Mouse (Mus musculus): Measurements from ENCODE around the gene Ushbp1. TPM values are rescaled to one million over a fixed set of nuclear protein-coding genes. Genes with fewer than 3 reads are reported as not detected.
"Not testable (repeated sequence)": the region's sequence is repeated elsewhere in the genome, so short reads cannot be mapped to it uniquely, and the experiment has no call there.

Ushbp1 gene
- polyA plus RNA-seq, 1 experiment from 2014 or later, result 8.1 TPM

GRCm38 (mm10) chr8:71367529-71368176 is 27.9 kb downstream of the Ushbp1 start:
- 49% methylated on average over 17 of the region's 17 CpGs for WGBS
- Histone ChIP-seq H3K9me3 (replicated peaks; ENCODE audit: control insufficient read depth, low read length, poor library complexity, severe bottlenecking) (no peaks in the 10 kb centered on the region), H3K4me3 (ENCODE audit: low read depth, low read length) (peak overlapping the region; percentile 63), H3K9ac (ENCODE audit: low read depth, low read length) (peak overlapping the region; percentile 74), H3K4me2 (ENCODE audit: low read length) (peak overlapping the region; percentile 79), H3K36me3 (ENCODE audit: control insufficient read depth, insufficient read depth, low read length) (no peaks in the 10 kb centered on the region), H3K27me3 (ENCODE audit: control insufficient read depth, insufficient read depth, low read depth, low read length) (no peaks in the 10 kb centered on the region), H3K4me1 (ENCODE audit: control insufficient read depth, insufficient read depth, low read length) (peaks cover 24% of the 10 kb centered on the region), H3K27ac (ENCODE audit: low read length) (peak overlapping the region; percentile 95)
- ATAC-seq, result no peak

GRCm38 (mm10) chr8:71366771-71367528 is 28.7 kb downstream of the Ushbp1 start, which contains the start of gene Use1:
Gene Use1 (plus strand): TSS chr8:71366848.
- Histone ChIP-seq H3K9me3 (replicated peaks; ENCODE audit: control insufficient read depth, low read length, poor library complexity, severe bottlenecking) (no peaks in the 10 kb centered on the region), H3K9ac (ENCODE audit: low read depth, low read length) (peak within 1 kb of the TSS; percentile 74), H3K27me3 (ENCODE audit: control insufficient read depth, insufficient read depth, low read depth, low read length) (no peaks in the 10 kb centered on the region), H3K4me2 (ENCODE audit: low read length) (peak within 1 kb of the TSS; percentile 79), H3K4me1 (ENCODE audit: control insufficient read depth, insufficient read depth, low read length) (peaks cover 24% of the 10 kb centered on the region), H3K36me3 (ENCODE audit: control insufficient read depth, insufficient read depth, low read length) (no peaks in the 10 kb centered on the region), H3K27ac (ENCODE audit: low read length) (peak within 1 kb of the TSS; percentile 95), H3K4me3 (ENCODE audit: low read depth, low read length) (peak within 1 kb of the TSS; percentile 63)
- peak; percentile 81 for ATAC-seq
- WGBS, result under 1% methylated on average over 56 of the region's 56 CpGs

- H3K36me3 ChIP-seq (ENCODE audit: control insufficient read depth, insufficient read depth, low read length), result peaks cover 57% of the 10 kb centered on the region
- no peak overlapping the region for H3K4me3 ChIP-seq (ENCODE audit: low read depth, low read length)
- no peak overlapping the region for H3K4me2 ChIP-seq (ENCODE audit: low read length)
- WGBS, result 80% methylated on average over 3 of the region's 3 CpGs
- no peaks in the 10 kb centered on the region for H3K27me3 ChIP-seq (ENCODE audit: control insufficient read depth, insufficient read depth, low read depth, low read length)
- no peaks in the 10 kb centered on the region for H3K4me1 ChIP-seq (ENCODE audit: control insufficient read depth, insufficient read depth, low read length)
- ATAC-seq, result no peak
- H3K27ac ChIP-seq (ENCODE audit: low read length), result no peak overlapping the region
- no peaks in the 10 kb centered on the region for H3K9me3 ChIP-seq (replicated peaks; ENCODE audit: control insufficient read depth, low read length, poor library complexity, severe bottlenecking)
- H3K9ac ChIP-seq (ENCODE audit: low read depth, low read length), result no peak overlapping the region
These were observed 37.6 kb downstream of the Ushbp1 start for GRCm38 (mm10) chr8:71358026-71358425.

- WGBS, result 97% methylated on average over 1 of the region's 1 CpGs
- H3K9ac ChIP-seq (ENCODE audit: low read depth, low read length), result no peak overlapping the region
- no peaks in the 10 kb centered on the region for H3K9me3 ChIP-seq (replicated peaks; ENCODE audit: control insufficient read depth, low read length, poor library complexity, severe bottlenecking)
- no peaks in the 10 kb centered on the region for H3K27me3 ChIP-seq (ENCODE audit: control insufficient read depth, insufficient read depth, low read depth, low read length)
- no peak overlapping the region for H3K4me2 ChIP-seq (ENCODE audit: low read length)
- H3K27ac ChIP-seq (ENCODE audit: low read length), result no peak overlapping the region
- peaks cover 76% of the 10 kb centered on the region for H3K36me3 ChIP-seq (ENCODE audit: control insufficient read depth, insufficient read depth, low read length)
- H3K4me1 ChIP-seq (ENCODE audit: control insufficient read depth, insufficient read depth, low read length), result no peaks in the 10 kb centered on the region
- no peak for ATAC-seq
- H3K4me3 ChIP-seq (ENCODE audit: low read depth, low read length), result no peak overlapping the region
These were observed 44.1 kb downstream of the Ushbp1 start for GRCm38 (mm10) chr8:71351520-71351919.

GRCm38 (mm10) chr8:71351117-71351516 is 44.5 kb downstream of the Ushbp1 start:
- no peak for ATAC-seq
- H3K4me1 ChIP-seq (ENCODE audit: control insufficient read depth, insufficient read depth, low read length), result no peaks in the 10 kb centered on the region
- no peaks in the 10 kb centered on the region for H3K27me3 ChIP-seq (ENCODE audit: control insufficient read depth, insufficient read depth, low read depth, low read length)
- no peaks in the 10 kb centered on the region for H3K9me3 ChIP-seq (replicated peaks; ENCODE audit: control insufficient read depth, low read length, poor library complexity, severe bottlenecking)
- H3K4me3 ChIP-seq (ENCODE audit: low read depth, low read length), result no peak overlapping the region
- WGBS, result 79% methylated on average over 3 of the region's 3 CpGs
- H3K27ac ChIP-seq (ENCODE audit: low read length), result no peak overlapping the region
- no peak overlapping the region for H3K4me2 ChIP-seq (ENCODE audit: low read length)
- H3K9ac ChIP-seq (ENCODE audit: low read depth, low read length), result no peak overlapping the region
- peaks cover 77% of the 10 kb centered on the region for H3K36me3 ChIP-seq (ENCODE audit: control insufficient read depth, insufficient read depth, low read length)

GRCm38 (mm10) chr8:71346581-71346980 is 49.0 kb downstream of the Ushbp1 start:
- no peaks in the 10 kb centered on the region for H3K27me3 ChIP-seq (ENCODE audit: control insufficient read depth, insufficient read depth, low read depth, low read length)
- no peak overlapping the region for H3K9ac ChIP-seq (ENCODE audit: low read depth, low read length)
- 88% methylated on average over 1 of the region's 1 CpGs for WGBS
- H3K4me1 ChIP-seq (ENCODE audit: control insufficient read depth, insufficient read depth, low read length), result no peaks in the 10 kb centered on the region
- no peaks in the 10 kb centered on the region for H3K9me3 ChIP-seq (replicated peaks; ENCODE audit: control insufficient read depth, low read length, poor library complexity, severe bottlenecking)
- ATAC-seq, result no peak
- H3K4me2 ChIP-seq (ENCODE audit: low read length), result no peak overlapping the region
- peaks cover 56% of the 10 kb centered on the region for H3K36me3 ChIP-seq (ENCODE audit: control insufficient read depth, insufficient read depth, low read length)
- H3K27ac ChIP-seq (ENCODE audit: low read length), result no peak overlapping the region
- H3K4me3 ChIP-seq (ENCODE audit: low read depth, low read length), result no peak overlapping the region

- no peaks in the 10 kb centered on the region for H3K9me3 ChIP-seq (replicated peaks; ENCODE audit: control insufficient read depth, low read length, poor library complexity, severe bottlenecking)
- H3K27me3 ChIP-seq (ENCODE audit: control insufficient read depth, insufficient read depth, low read depth, low read length), result no peaks in the 10 kb centered on the region
- no peak overlapping the region for H3K4me2 ChIP-seq (ENCODE audit: low read length)
- no peaks in the 10 kb centered on the region for H3K4me1 ChIP-seq (ENCODE audit: control insufficient read depth, insufficient read depth, low read length)
- peaks cover 11% of the 10 kb centered on the region; the same call in 1 of the 2 replicates for H3K36me3 ChIP-seq (ENCODE audit: control insufficient read depth, insufficient read depth, low read length)
- ATAC-seq, result no peak
- no peak overlapping the region for H3K9ac ChIP-seq (ENCODE audit: low read depth, low read length)
- no peak overlapping the region for H3K27ac ChIP-seq (ENCODE audit: low read length)
- 84% methylated on average over 5 of the region's 5 CpGs for whole genome bisulfite sequencing
- H3K4me3 ChIP-seq (ENCODE audit: low read depth, low read length), result no peak overlapping the region
These were observed 55.0 kb downstream of the Ushbp1 start for GRCm38 (mm10) chr8:71340625-71341024.

GRCm38 (mm10) chr8:71337834-71338233 is 57.8 kb downstream of the Ushbp1 start:
- not testable (repeated sequence) for H3K4me2 ChIP-seq (ENCODE audit: low read length); H3K9ac ChIP-seq (ENCODE audit: low read depth, low read length); ATAC-seq; H3K27ac ChIP-seq (ENCODE audit: low read length); H3K9me3 ChIP-seq (replicated peaks; ENCODE audit: control insufficient read depth, low read length, poor library complexity, severe bottlenecking); H3K4me1 ChIP-seq (ENCODE audit: control insufficient read depth, insufficient read depth, low read length); H3K27me3 ChIP-seq (ENCODE audit: control insufficient read depth, insufficient read depth, low read depth, low read length); H3K4me3 ChIP-seq (ENCODE audit: low read depth, low read length)
- WGBS, result over 99% methylated on average over 4 of the region's 6 CpGs
- H3K36me3 ChIP-seq (ENCODE audit: control insufficient read depth, insufficient read depth, low read length), result peaks cover 15% of the 10 kb centered on the region
